Mouse (Mus musculus): ENCODE results near the gene Olfr1211. TPM values are rescaled to one million over a fixed set of nuclear protein-coding genes. Genes with fewer than 3 reads are reported as not detected.

The Olfr1211 gene
- not detected in 2 replicates for total RNA-seq (2014; rRNA removed)
- not detected in 2 replicates for polyA plus RNA-seq (2015; fragmentation: Nextera tagmentation; extraction: Ambion mirVana)

DNA sequence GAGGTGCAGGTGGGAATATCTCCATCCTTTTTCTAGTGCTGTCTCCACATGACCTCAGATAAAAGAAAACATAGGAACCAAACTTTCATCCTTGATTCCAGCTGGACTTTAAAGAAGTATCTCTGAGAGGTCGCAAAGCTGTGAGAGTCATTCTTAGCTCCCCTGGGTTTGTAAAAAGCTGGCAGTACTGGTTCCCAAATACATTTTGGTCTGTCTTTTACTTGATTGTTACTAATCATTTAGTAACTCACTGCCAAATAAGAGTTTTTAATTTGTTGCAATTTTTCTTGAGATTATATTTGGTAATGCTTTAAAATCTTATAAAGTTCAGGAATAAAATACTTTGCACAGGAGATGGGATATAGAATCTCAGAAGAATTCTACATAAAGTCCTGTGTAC lies at the start of gene Olfr1211:
Gene Olfr1211 (minus strand): TSS at position 101 of the 400 bp plus-strand sequence.
- no peak for TF ChIP-seq CTCF (IDR thresholded peaks at IDR 0.05; ENCODE audit: low read depth)
- Histone ChIP-seq H3K36me3 (ENCODE audit: insufficient read depth, low read length) (no peaks in the 10 kb centered on the region), H3K9me3 (ENCODE audit: low read length) (no peaks in the 10 kb centered on the region), H3K4me3 (ENCODE audit: low read length) (no peak within 1 kb of the TSS), H3K27ac (no peak within 1 kb of the TSS), H3K4me1 (ENCODE audit: insufficient read depth, low read length) (no peaks in the 10 kb centered on the region), H3K4me2 (ENCODE audit: low read depth, low read length) (no peak within 1 kb of the TSS), H3K9ac (replicated peaks; ENCODE audit: low read length) (no peak within 1 kb of the TSS), H3K27me3 (ENCODE audit: insufficient read depth, low read length) (no peaks in the 10 kb centered on the region)
- DNase-seq (ENCODE audit: low spot score) (no peak), ATAC-seq (no peak)
- 85% methylated on average over 1 of the region's 1 CpGs for whole genome bisulfite sequencing

DNA sequence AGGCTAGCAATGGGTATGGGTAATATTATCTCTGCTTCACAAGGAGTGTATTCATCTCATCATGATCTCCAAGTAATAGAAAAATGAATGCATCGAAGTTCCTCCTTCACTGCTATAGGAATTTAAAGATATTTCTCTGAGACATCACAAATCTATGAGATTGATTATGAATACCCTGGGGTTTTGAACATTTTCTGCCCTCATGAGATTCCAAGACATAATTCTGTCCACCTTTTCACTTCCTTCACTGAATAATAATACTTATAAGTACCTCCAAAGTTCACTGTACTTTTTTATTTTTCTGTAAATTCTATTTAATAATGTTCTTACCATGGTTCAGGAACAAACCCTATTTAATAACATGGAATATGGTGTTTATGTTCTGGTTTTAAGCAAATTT lies 42.3 kb upstream of the Olfr1211 start, which contains the start of gene Gm13762:
Gene Gm13762 (minus strand): TSS at position 101 of the 400 bp plus-strand sequence.
- Histone ChIP-seq H3K9ac (replicated peaks; ENCODE audit: low read length) (no peak within 1 kb of the TSS), H3K4me1 (ENCODE audit: insufficient read depth, low read length) (no peaks in the 10 kb centered on the region), H3K4me2 (ENCODE audit: low read depth, low read length) (no peak within 1 kb of the TSS), H3K9me3 (ENCODE audit: low read length) (no peaks in the 10 kb centered on the region), H3K27ac (no peak within 1 kb of the TSS), H3K36me3 (ENCODE audit: insufficient read depth, low read length) (no peaks in the 10 kb centered on the region), H3K27me3 (ENCODE audit: insufficient read depth, low read length) (no peaks in the 10 kb centered on the region), H3K4me3 (ENCODE audit: low read length) (no peak within 1 kb of the TSS)
- DNase-seq (ENCODE audit: low spot score) (no peak), ATAC-seq (no peak)
- TF ChIP-seq CTCF (IDR thresholded peaks at IDR 0.05; ENCODE audit: low read depth), result no peak
- 87% methylated on average over 1 of the region's 1 CpGs for WGBS

DNA sequence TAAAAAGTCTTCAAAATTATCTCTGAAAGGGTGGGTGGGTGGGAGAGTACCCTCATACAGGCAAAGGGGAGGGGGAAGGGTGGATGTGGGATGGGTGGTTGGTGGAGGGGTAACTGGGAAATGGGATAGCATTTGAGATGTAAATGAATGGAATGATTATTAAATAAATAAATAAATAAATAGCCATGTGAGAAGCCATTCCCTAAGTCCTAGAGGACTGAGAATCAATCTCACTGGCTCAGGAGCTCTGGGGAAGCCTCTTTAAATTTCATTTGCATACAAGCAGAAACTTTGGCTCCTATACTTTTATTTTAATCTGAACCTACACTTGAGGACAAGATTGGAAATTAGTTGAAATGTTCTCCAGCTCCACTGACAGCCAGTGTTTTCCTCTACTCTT lies 15.8 kb upstream of the Olfr1211 start, which contains the start of gene Olfr1212:
Gene Olfr1212 (plus strand): TSS at position 301 of the 400 bp plus-strand sequence.
- no peaks in the 10 kb centered on the region for H3K9me3 ChIP-seq (ENCODE audit: low read length)
- no peak within 1 kb of the TSS for H3K27ac ChIP-seq
- H3K27me3 ChIP-seq (ENCODE audit: insufficient read depth, low read length), result no peaks in the 10 kb centered on the region
- no peak for TF ChIP-seq CTCF (IDR thresholded peaks at IDR 0.05; ENCODE audit: low read depth)
- no peaks in the 10 kb centered on the region for H3K4me1 ChIP-seq (ENCODE audit: insufficient read depth, low read length)
- DNase-seq (ENCODE audit: low spot score) (no peak), ATAC-seq (no peak)
- no peak within 1 kb of the TSS for H3K4me2 ChIP-seq (ENCODE audit: low read depth, low read length)
- H3K4me3 ChIP-seq (ENCODE audit: low read length), result no peak within 1 kb of the TSS
- H3K9ac ChIP-seq (replicated peaks; ENCODE audit: low read length), result no peak within 1 kb of the TSS
- no peaks in the 10 kb centered on the region for H3K36me3 ChIP-seq (ENCODE audit: insufficient read depth, low read length)

DNA sequence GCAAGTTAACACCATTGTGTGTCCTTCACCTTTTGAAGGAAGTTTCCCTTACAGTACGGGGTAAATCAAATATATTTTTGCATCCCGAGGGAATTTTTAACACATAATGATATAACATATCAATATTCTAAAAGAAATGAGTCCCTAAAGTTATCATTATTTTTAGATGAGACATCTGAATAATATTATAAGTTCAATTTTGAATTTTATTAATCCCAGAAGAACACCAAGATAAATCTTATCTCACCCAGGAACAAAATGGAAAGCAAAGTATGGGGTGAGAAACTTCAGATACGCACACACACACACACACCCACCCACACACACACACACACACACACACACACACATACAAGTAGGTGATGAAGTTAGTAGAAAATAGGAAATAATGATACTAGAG lies 22.9 kb downstream of the Olfr1211 start, which contains the start of gene Olfr1209:
Gene Olfr1209 (minus strand): TSS at position 101 of the 400 bp plus-strand sequence.
- no peak within 1 kb of the TSS for H3K4me3 ChIP-seq (ENCODE audit: low read length)
- H3K4me1 ChIP-seq (ENCODE audit: insufficient read depth, low read length), result no peaks in the 10 kb centered on the region
- DNase-seq (ENCODE audit: low spot score), result no peak
- TF ChIP-seq CTCF (IDR thresholded peaks at IDR 0.05; ENCODE audit: low read depth), result no peak
- H3K27me3 ChIP-seq (ENCODE audit: insufficient read depth, low read length), result no peaks in the 10 kb centered on the region
- ATAC-seq, result no peak
- no peak within 1 kb of the TSS for H3K27ac ChIP-seq
- H3K4me2 ChIP-seq (ENCODE audit: low read depth, low read length), result no peak within 1 kb of the TSS
- H3K9ac ChIP-seq (replicated peaks; ENCODE audit: low read length), result no peak within 1 kb of the TSS
- no peaks in the 10 kb centered on the region for H3K9me3 ChIP-seq (ENCODE audit: low read length)
- H3K36me3 ChIP-seq (ENCODE audit: insufficient read depth, low read length), result no peaks in the 10 kb centered on the region
- 91% methylated on average over 3 of the region's 3 CpGs for WGBS

DNA sequence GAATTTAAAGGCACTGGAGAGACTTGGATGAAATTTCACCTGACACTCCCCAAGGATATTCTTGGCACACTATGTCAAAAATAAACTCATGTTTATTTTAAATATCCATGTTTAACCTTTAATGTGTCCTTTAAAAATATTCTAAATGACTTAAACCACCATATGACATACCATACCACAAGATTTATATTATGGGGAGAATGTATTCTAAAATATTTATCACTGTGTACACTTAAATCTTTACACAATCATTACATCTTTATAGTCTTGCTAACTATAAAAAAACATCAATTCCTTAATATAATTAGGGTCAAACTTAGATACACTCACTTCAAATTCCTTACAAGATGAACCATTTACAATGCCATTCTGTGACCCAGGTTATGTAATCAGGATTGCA lies 35.7 kb downstream of the Olfr1211 start, which contains the start of gene Olfr1208:
Gene Olfr1208 (minus strand): TSS at position 101 of the 400 bp plus-strand sequence.
- no peaks in the 10 kb centered on the region for H3K36me3 ChIP-seq (ENCODE audit: insufficient read depth, low read length)
- H3K4me2 ChIP-seq (ENCODE audit: low read depth, low read length), result no peak within 1 kb of the TSS
- H3K27ac ChIP-seq, result no peak within 1 kb of the TSS
- H3K4me3 ChIP-seq (ENCODE audit: low read length), result no peak within 1 kb of the TSS
- no peaks in the 10 kb centered on the region for H3K4me1 ChIP-seq (ENCODE audit: insufficient read depth, low read length)
- H3K9me3 ChIP-seq (ENCODE audit: low read length), result no peaks in the 10 kb centered on the region
- ATAC-seq, result no peak
- no peaks in the 10 kb centered on the region for H3K27me3 ChIP-seq (ENCODE audit: insufficient read depth, low read length)
- DNase-seq (ENCODE audit: low spot score), result no peak
- H3K9ac ChIP-seq (replicated peaks; ENCODE audit: low read length), result no peak within 1 kb of the TSS
- no peak for TF ChIP-seq CTCF (IDR thresholded peaks at IDR 0.05; ENCODE audit: low read depth)

Other genes starting within 250 kb of the Olfr1211 start
- gene Olfr1195, start 248.9 kb downstream of the Olfr1211 start, total RNA-seq (2014; rRNA removed), result not detected in 2 replicates
- not detected in 2 replicates for gene Olfr1195, start 248.9 kb downstream of the Olfr1211 start, polyA plus RNA-seq (2015; fragmentation: Nextera tagmentation; extraction: Ambion mirVana)
- gene Olfr1196, start 233.5 kb downstream of the Olfr1211 start, total RNA-seq (2014; rRNA removed), result not detected in 2 replicates
- not detected in 2 replicates for gene Olfr1196, start 233.5 kb downstream of the Olfr1211 start, polyA plus RNA-seq (2015; fragmentation: Nextera tagmentation; extraction: Ambion mirVana)
- gene Olfr1197, start 205.7 kb downstream of the Olfr1211 start, total RNA-seq (2014; rRNA removed), result not detected in 2 replicates
- gene Olfr1197, start 205.7 kb downstream of the Olfr1211 start, polyA plus RNA-seq (2015; fragmentation: Nextera tagmentation; extraction: Ambion mirVana), result not detected in 2 replicates
- not detected in 2 replicates for gene Olfr1198, start 186.7 kb downstream of the Olfr1211 start, total RNA-seq (2014; rRNA removed)
- not detected in 2 replicates for gene Olfr1198, start 186.7 kb downstream of the Olfr1211 start, polyA plus RNA-seq (2015; fragmentation: Nextera tagmentation; extraction: Ambion mirVana)
- not detected in 2 replicates for gene Olfr1199, start 177.6 kb downstream of the Olfr1211 start, total RNA-seq (2014; rRNA removed)
- not detected in 2 replicates for gene Olfr1199, start 177.6 kb downstream of the Olfr1211 start, polyA plus RNA-seq (2015; fragmentation: Nextera tagmentation; extraction: Ambion mirVana)
- not detected in 2 replicates for gene Olfr1200, start 167.6 kb downstream of the Olfr1211 start, total RNA-seq (2014; rRNA removed)
- gene Olfr1200, start 167.6 kb downstream of the Olfr1211 start, polyA plus RNA-seq (2015; fragmentation: Nextera tagmentation; extraction: Ambion mirVana), result not detected in 2 replicates
- not detected in 2 replicates for gene Olfr1201, start 145.1 kb downstream of the Olfr1211 start, total RNA-seq (2014; rRNA removed)
- not detected in 2 replicates for gene Olfr1201, start 145.1 kb downstream of the Olfr1211 start, polyA plus RNA-seq (2015; fragmentation: Nextera tagmentation; extraction: Ambion mirVana)
- not detected in 2 replicates for gene Olfr1202, start 123.6 kb downstream of the Olfr1211 start, total RNA-seq (2014; rRNA removed)
- gene Olfr1202, start 123.6 kb downstream of the Olfr1211 start, polyA plus RNA-seq (2015; fragmentation: Nextera tagmentation; extraction: Ambion mirVana), result not detected in 2 replicates
- not detected in 2 replicates for gene Olfr1205, start 108.4 kb downstream of the Olfr1211 start, total RNA-seq (2014; rRNA removed)
- not detected in 2 replicates for gene Olfr1205, start 108.4 kb downstream of the Olfr1211 start, polyA plus RNA-seq (2015; fragmentation: Nextera tagmentation; extraction: Ambion mirVana)
- not detected in 2 replicates for gene Olfr1204, start 88.8 kb downstream of the Olfr1211 start, total RNA-seq (2014; rRNA removed)
- gene Olfr1204, start 88.8 kb downstream of the Olfr1211 start, polyA plus RNA-seq (2015; fragmentation: Nextera tagmentation; extraction: Ambion mirVana), result not detected in 2 replicates
- gene Olfr1206, start 74.9 kb downstream of the Olfr1211 start, total RNA-seq (2014; rRNA removed), result not detected in 2 replicates
- gene Olfr1206, start 74.9 kb downstream of the Olfr1211 start, polyA plus RNA-seq (2015; fragmentation: Nextera tagmentation; extraction: Ambion mirVana), result not detected in 2 replicates
- not detected in 2 replicates for gene Olfr1208, start 35.8 kb downstream of the Olfr1211 start, total RNA-seq (2014; rRNA removed)
- not detected in 2 replicates for gene Olfr1208, start 35.8 kb downstream of the Olfr1211 start, polyA plus RNA-seq (2015; fragmentation: Nextera tagmentation; extraction: Ambion mirVana)
- gene Olfr1209, start 23.0 kb downstream of the Olfr1211 start, total RNA-seq (2014; rRNA removed), result not detected in 2 replicates
- not detected in 2 replicates for gene Olfr1209, start 23.0 kb downstream of the Olfr1211 start, polyA plus RNA-seq (2015; fragmentation: Nextera tagmentation; extraction: Ambion mirVana)
- gene Olfr1212, start 15.9 kb upstream of the Olfr1211 start, total RNA-seq (2014; rRNA removed), result not detected in 2 replicates
- not detected in 2 replicates for gene Olfr1212, start 15.9 kb upstream of the Olfr1211 start, polyA plus RNA-seq (2015; fragmentation: Nextera tagmentation; extraction: Ambion mirVana)
- not detected in 2 replicates for gene Gm13762, start 42.2 kb upstream of the Olfr1211 start, total RNA-seq (2014; rRNA removed)
- not detected in 2 replicates for gene Gm13762, start 42.2 kb upstream of the Olfr1211 start, polyA plus RNA-seq (2015; fragmentation: Nextera tagmentation; extraction: Ambion mirVana)
- gene Olfr1214, start 54.5 kb upstream of the Olfr1211 start, total RNA-seq (2014; rRNA removed), result not detected in 2 replicates
- gene Olfr1214, start 54.5 kb upstream of the Olfr1211 start, polyA plus RNA-seq (2015; fragmentation: Nextera tagmentation; extraction: Ambion mirVana), result not detected in 2 replicates
- not detected in 2 replicates for gene Olfr1215, start 68.9 kb upstream of the Olfr1211 start, total RNA-seq (2014; rRNA removed)
- gene Olfr1215, start 68.9 kb upstream of the Olfr1211 start, polyA plus RNA-seq (2015; fragmentation: Nextera tagmentation; extraction: Ambion mirVana), result not detected in 2 replicates
- gene Olfr1216, start 80.2 kb upstream of the Olfr1211 start, total RNA-seq (2014; rRNA removed), result not detected in 2 replicates
- not detected in 2 replicates for gene Olfr1216, start 80.2 kb upstream of the Olfr1211 start, polyA plus RNA-seq (2015; fragmentation: Nextera tagmentation; extraction: Ambion mirVana)
- not detected in 2 replicates for gene Olfr1217, start 94.0 kb upstream of the Olfr1211 start, total RNA-seq (2014; rRNA removed)
- gene Olfr1217, start 94.0 kb upstream of the Olfr1211 start, polyA plus RNA-seq (2015; fragmentation: Nextera tagmentation; extraction: Ambion mirVana), result not detected in 2 replicates
- not detected in 2 replicates for gene Olfr1218, start 123.1 kb upstream of the Olfr1211 start, total RNA-seq (2014; rRNA removed)
- gene Olfr1218, start 123.1 kb upstream of the Olfr1211 start, polyA plus RNA-seq (2015; fragmentation: Nextera tagmentation; extraction: Ambion mirVana), result not detected in 2 replicates
- not detected in 2 replicates for gene Olfr1219, start 145.4 kb upstream of the Olfr1211 start, total RNA-seq (2014; rRNA removed)
- not detected in 2 replicates for gene Olfr1219, start 145.4 kb upstream of the Olfr1211 start, polyA plus RNA-seq (2015; fragmentation: Nextera tagmentation; extraction: Ambion mirVana)
- not detected in 2 replicates for gene Olfr1220, start 168.7 kb upstream of the Olfr1211 start, total RNA-seq (2014; rRNA removed)
- gene Olfr1220, start 168.7 kb upstream of the Olfr1211 start, polyA plus RNA-seq (2015; fragmentation: Nextera tagmentation; extraction: Ambion mirVana), result not detected in 2 replicates
- gene Olfr1221, start 179.2 kb upstream of the Olfr1211 start, total RNA-seq (2014; rRNA removed), result not detected in 2 replicates
- gene Olfr1221, start 179.2 kb upstream of the Olfr1211 start, polyA plus RNA-seq (2015; fragmentation: Nextera tagmentation; extraction: Ambion mirVana), result not detected in 2 replicates
- gene Olfr1222, start 194.9 kb upstream of the Olfr1211 start, total RNA-seq (2014; rRNA removed), result not detected in 2 replicates
- gene Olfr1222, start 194.9 kb upstream of the Olfr1211 start, polyA plus RNA-seq (2015; fragmentation: Nextera tagmentation; extraction: Ambion mirVana), result not detected in 2 replicates
- gene Olfr1223, start 213.4 kb upstream of the Olfr1211 start, total RNA-seq (2014; rRNA removed), result not detected in 2 replicates
- not detected in 2 replicates for gene Olfr1223, start 213.4 kb upstream of the Olfr1211 start, polyA plus RNA-seq (2015; fragmentation: Nextera tagmentation; extraction: Ambion mirVana)
- gene Olfr1224-ps1, start 226.0 kb upstream of the Olfr1211 start, total RNA-seq (2014; rRNA removed), result not detected in 2 replicates
- gene Olfr1224-ps1, start 226.0 kb upstream of the Olfr1211 start, polyA plus RNA-seq (2015; fragmentation: Nextera tagmentation; extraction: Ambion mirVana), result not detected in 2 replicates
- not detected in 2 replicates for gene Olfr1225, start 236.6 kb upstream of the Olfr1211 start, total RNA-seq (2014; rRNA removed)
- gene Olfr1225, start 236.6 kb upstream of the Olfr1211 start, polyA plus RNA-seq (2015; fragmentation: Nextera tagmentation; extraction: Ambion mirVana), result not detected in 2 replicates

All from hindbrain, postnatal 0 days (tissue).